Mouse (Mus musculus) CD8-positive naive resting alpha-beta T cell, adult 2 months (primary cell): ENCODE measurements around the gene Cdhr2.

ENCODE experiments used
- DNase-seq, 2 experiments: peaks; one replicate each; pipeline ENCODE4 v3.0.0; 2022; ENCODE audit warnings: low read depth in 2 of 2, low spot score in 2 of 2

The Cdhr2 gene

GRCm38 (mm10) chr13:54749061-54749863, 48.0 kb downstream of the Cdhr2 start:
- DNase-seq = no peak

- no peak for DNase-seq
These were observed 48.7 kb downstream of the Cdhr2 start, which contains the start of gene Gprin1 for GRCm38 (mm10) chr13:54749864-54750411. Gene Gprin1, minus strand, starts transcription at chr13:54749874.

- no peak for DNase-seq
These were observed 49.4 kb downstream of the Cdhr2 start for GRCm38 (mm10) chr13:54750699-54751098.

- DNase-seq = no peak
These were observed 51.4 kb downstream of the Cdhr2 start for GRCm38 (mm10) chr13:54752656-54753055.

- no peak for DNase-seq
These were observed 52.5 kb downstream of the Cdhr2 start for GRCm38 (mm10) chr13:54753733-54754132.

- DNase-seq = no peak
These were observed 53.2 kb downstream of the Cdhr2 start for GRCm38 (mm10) chr13:54754169-54755080.

- no peak for DNase-seq
These were observed 54.1 kb downstream of the Cdhr2 start for GRCm38 (mm10) chr13:54755201-54755830.

- DNase-seq = no peak
These were observed 55.0 kb downstream of the Cdhr2 start for GRCm38 (mm10) chr13:54756156-54756712.

GRCm38 (mm10) chr13:54757093-54757830, 56.0 kb downstream of the Cdhr2 start:
- DNase-seq = no peak

GRCm38 (mm10) chr13:54758045-54758755, 56.9 kb downstream of the Cdhr2 start:
- DNase-seq = peak in 1 of 2 experiments; percentile 35

GRCm38 (mm10) chr13:54758756-54759470, 57.7 kb downstream of the Cdhr2 start:
- DNase-seq = no peak

GRCm38 (mm10) chr13:54759496-54759895, 58.2 kb downstream of the Cdhr2 start:
- DNase-seq = no peak

GRCm38 (mm10) chr13:54760164-54760795, 59.0 kb downstream of the Cdhr2 start:
- DNase-seq = no peak

- DNase-seq = no peak
These were observed 59.6 kb downstream of the Cdhr2 start for GRCm38 (mm10) chr13:54760906-54761305.

GRCm38 (mm10) chr13:54765281-54766191, 64.3 kb downstream of the Cdhr2 start:
- DNase-seq = no peak

GRCm38 (mm10) chr13:54766192-54766768, 65.0 kb downstream of the Cdhr2 start, which contains the start of gene Sncb:
Gene Sncb, minus strand, starts transcription at chr13:54766595.
- peak; percentile 55 to 57 for DNase-seq

GRCm38 (mm10) chr13:54767012-54767411, 65.8 kb downstream of the Cdhr2 start:
- DNase-seq = no peak
